Mouse (Mus musculus): ENCODE data around the gene Rab3b. TPM values are rescaled to one million over a fixed set of nuclear protein-coding genes. Genes with fewer than 3 reads are reported as not detected.
A peak's percentile ranks its signal among the peaks of the same experiment; 100 is the strongest.

Rab3b gene
- 33.7 and 34.6 TPM in 2 replicates for polyA plus RNA-seq (2016; fragmentation: Nextera tagmentation; extraction: Ambion mirVana)

GRCm38 (mm10) chr4:108878963-108879822 is at the start of gene Rab3b:
Rab3b (plus strand) TSS chr4:108879063.
- Histone ChIP-seq H3K36me3 (replicated peaks) (no peaks in the 10 kb centered on the region), H3K27me3 (peaks cover 10% of the 10 kb centered on the region), H3K4me3 (replicated peaks) (peak within 1 kb of the TSS; percentile 59), H3K27ac (0 out of 2 replicates have a peak within 1 kb of the TSS, but pooled peaks have one; percentile 5), H3K4me2 (peak within 1 kb of the TSS; percentile 96), H3K9ac (peak within 1 kb of the TSS; percentile 75), H3K4me1 (peaks cover 6% of the 10 kb centered on the region), H3K9me3 (no peaks in the 10 kb centered on the region)
- peak; percentile 95 for ATAC-seq (ENCODE audit: low FRiP score)
- WGBS: under 1% methylated on average over 46 of the region's 46 CpGs

GRCm38 (mm10) chr4:108830698-108831097 is 48.2 kb upstream of the Rab3b start:
- Histone ChIP-seq H3K27ac (no peak overlapping the region), H3K9ac (no peak overlapping the region), H3K27me3 (no peaks in the 10 kb centered on the region), H3K9me3 (no peaks in the 10 kb centered on the region), H3K36me3 (replicated peaks) (peaks cover 41% of the 10 kb centered on the region), H3K4me1 (peaks cover 23% of the 10 kb centered on the region), H3K4me2 (no peak overlapping the region), H3K4me3 (replicated peaks) (no peak overlapping the region)
- WGBS: 92% methylated on average over 1 of the region's 1 CpGs
- no peak for ATAC-seq (ENCODE audit: low FRiP score)

- Histone ChIP-seq H3K9ac (peak within 1 kb of the TSS; percentile 99), H3K4me2 (peak within 1 kb of the TSS; percentile 80), H3K36me3 (replicated peaks) (peaks cover 20% of the 10 kb centered on the region), H3K9me3 (no peaks in the 10 kb centered on the region), H3K4me3 (replicated peaks) (peak within 1 kb of the TSS; percentile 96), H3K4me1 (peaks cover 36% of the 10 kb centered on the region), H3K27me3 (no peaks in the 10 kb centered on the region), H3K27ac (peak within 1 kb of the TSS; percentile 99)
- WGBS: under 1% methylated on average over 66 of the region's 73 CpGs
- peak; percentile 96 for ATAC-seq (ENCODE audit: low FRiP score)
These were observed 45.7 kb upstream of the Rab3b start, which contains the start of gene Btf3l4 for GRCm38 (mm10) chr4:108832916-108833827. Btf3l4 (minus strand) TSS chr4:108833614.

GRCm38 (mm10) chr4:108833828-108834114 is 45.1 kb upstream of the Rab3b start:
- no peak for ATAC-seq (ENCODE audit: low FRiP score)
- Histone ChIP-seq H3K27ac (peak overlapping the region; percentile 99), H3K9me3 (no peaks in the 10 kb centered on the region), H3K9ac (peak overlapping the region; percentile 99), H3K4me3 (replicated peaks) (peak overlapping the region; percentile 96), H3K4me2 (peak overlapping the region; percentile 80), H3K4me1 (peaks cover 36% of the 10 kb centered on the region), H3K36me3 (replicated peaks) (peaks cover 14% of the 10 kb centered on the region), H3K27me3 (no peaks in the 10 kb centered on the region)
- WGBS: under 1% methylated on average over 6 of the region's 6 CpGs

DNA sequence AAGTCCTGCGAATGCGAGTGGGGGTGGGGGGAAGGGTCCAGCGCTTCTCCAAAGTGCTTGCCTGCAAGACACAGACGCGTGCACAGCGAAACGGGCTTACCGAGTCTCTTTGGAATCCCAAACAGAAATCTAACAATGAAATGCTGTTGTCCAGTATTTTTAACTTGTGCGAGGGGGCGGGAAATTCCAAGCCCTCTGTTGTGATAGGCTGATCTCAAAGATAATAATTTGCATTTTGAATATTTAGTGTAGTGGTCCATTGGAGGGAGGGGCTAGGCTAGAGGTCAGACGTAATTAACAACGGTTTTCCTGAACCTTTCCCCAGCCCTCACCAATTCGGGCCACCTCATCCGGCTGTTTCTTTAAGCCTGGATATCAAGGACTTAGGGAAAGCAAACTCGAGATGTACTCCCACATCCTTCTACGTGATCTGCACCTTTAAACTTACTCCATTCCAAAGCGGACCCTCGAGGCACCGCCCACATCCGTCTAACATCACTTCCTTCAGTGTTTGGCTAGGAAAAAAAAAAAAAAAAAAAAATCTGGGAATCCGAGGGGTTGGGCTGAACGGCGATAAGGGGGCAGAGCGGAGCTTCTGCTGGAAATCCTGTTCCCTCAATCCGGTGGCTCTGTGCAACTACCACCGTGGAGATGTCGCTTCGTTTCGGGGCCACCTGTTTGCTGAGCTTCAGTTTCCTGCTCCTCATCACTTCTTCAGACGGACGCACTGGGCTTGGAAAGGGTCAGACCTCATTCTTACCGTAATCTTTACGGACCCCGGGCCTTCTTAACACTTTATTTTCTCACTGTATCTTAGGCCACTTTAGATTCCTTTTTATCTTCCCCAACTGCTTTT is 44.5 kb upstream of the Rab3b start, which contains the start of gene Txndc12:
TSS of gene Txndc12 (plus strand) at position 487 of the 856 bp plus-strand sequence.
- WGBS: under 1% methylated on average over 34 of the region's 34 CpGs
- Histone ChIP-seq H3K9me3 (no peaks in the 10 kb centered on the region), H3K4me2 (peak within 1 kb of the TSS; percentile 80), H3K9ac (peak within 1 kb of the TSS; percentile 99), H3K4me3 (replicated peaks) (peak within 1 kb of the TSS; percentile 96), H3K36me3 (replicated peaks) (peaks cover 10% of the 10 kb centered on the region; the same call in 1 of the 2 replicates), H3K4me1 (peaks cover 36% of the 10 kb centered on the region), H3K27me3 (no peaks in the 10 kb centered on the region), H3K27ac (peak within 1 kb of the TSS; percentile 99)
- peak; percentile 79 for ATAC-seq (ENCODE audit: low FRiP score)

GRCm38 (mm10) chr4:108834971-108835311 is 43.9 kb upstream of the Rab3b start:
- ATAC-seq (ENCODE audit: low FRiP score): no peak

DNA sequence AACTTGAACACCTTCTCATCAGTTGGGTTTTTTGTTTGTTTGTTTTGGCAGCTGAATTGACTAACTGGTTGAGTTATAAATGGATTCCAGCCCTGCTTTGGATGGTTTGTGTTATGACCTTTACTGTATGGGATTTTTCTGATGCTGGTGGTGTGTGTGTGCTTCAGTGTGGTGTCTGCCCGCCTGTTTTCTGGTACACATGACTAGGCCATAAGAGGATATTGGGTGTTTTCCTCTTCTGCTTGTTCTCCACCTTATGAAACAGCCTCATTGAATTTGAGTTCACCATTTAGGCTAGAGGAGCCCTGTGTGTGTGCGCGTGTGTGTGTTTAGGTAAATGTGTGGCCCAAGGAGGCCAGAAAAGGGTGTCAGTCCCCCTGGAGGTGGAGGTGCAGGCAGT is 43.4 kb upstream of the Rab3b start:
- no peak for ATAC-seq (ENCODE audit: low FRiP score)
- WGBS: 65% methylated on average over 3 of the region's 3 CpGs

More at GRCm38 (mm10) chr4:108834971-108835311, 43.9 kb upstream of the Rab3b start:
- no peaks in the 10 kb centered on the region for H3K9me3 ChIP-seq
- peak overlapping the region; percentile 80 for H3K4me2 ChIP-seq
- H3K27me3 ChIP-seq: no peaks in the 10 kb centered on the region
- 1% methylated on average over 15 of the region's 15 CpGs for WGBS
- peak overlapping the region; percentile 99 for H3K27ac ChIP-seq
- peak overlapping the region; percentile 96 for H3K4me3 ChIP-seq (replicated peaks)
- H3K9ac ChIP-seq: peak overlapping the region; percentile 78
- H3K4me1 ChIP-seq: peaks cover 36% of the 10 kb centered on the region
- peaks cover 5% of the 10 kb centered on the region; the same call in 1 of the 2 replicates for H3K36me3 ChIP-seq (replicated peaks)

GRCm38 (mm10) chr4:108838031-108838430 is 40.8 kb upstream of the Rab3b start:
- H3K27me3 ChIP-seq: no peaks in the 10 kb centered on the region
- no peaks in the 10 kb centered on the region for H3K9me3 ChIP-seq
- no peak overlapping the region for H3K27ac ChIP-seq
- H3K9ac ChIP-seq: no peak overlapping the region
- H3K4me2 ChIP-seq: no peak overlapping the region
- H3K36me3 ChIP-seq (replicated peaks): no peaks in the 10 kb centered on the region
- 90% methylated on average over 4 of the region's 4 CpGs for WGBS
- no peak overlapping the region for H3K4me3 ChIP-seq (replicated peaks)
- peaks cover 22% of the 10 kb centered on the region for H3K4me1 ChIP-seq
- no peak for ATAC-seq (ENCODE audit: low FRiP score)

More for the DNA sequence above, 43.4 kb upstream of the Rab3b start:
- H3K36me3 ChIP-seq (replicated peaks): no peaks in the 10 kb centered on the region
- H3K9ac ChIP-seq: peak overlapping the region; percentile 78
- H3K4me2 ChIP-seq: peak overlapping the region; percentile 80
- no peaks in the 10 kb centered on the region for H3K9me3 ChIP-seq
- peak overlapping the region; percentile 96 for H3K4me3 ChIP-seq (replicated peaks)
- H3K27me3 ChIP-seq: no peaks in the 10 kb centered on the region
- H3K4me1 ChIP-seq: peaks cover 36% of the 10 kb centered on the region
- 0 out of 2 replicates have a peak overlapping the region, but pooled peaks have one; percentile 99 for H3K27ac ChIP-seq

- Histone ChIP-seq H3K4me2 (no peak overlapping the region), H3K9ac (no peak overlapping the region), H3K4me3 (replicated peaks) (no peak overlapping the region), H3K27me3 (no peaks in the 10 kb centered on the region), H3K4me1 (peaks cover 9% of the 10 kb centered on the region; the same call in 1 of the 2 replicates), H3K36me3 (replicated peaks) (no peaks in the 10 kb centered on the region), H3K27ac (no peak overlapping the region), H3K9me3 (no peaks in the 10 kb centered on the region)
- no peak for ATAC-seq (ENCODE audit: low FRiP score)
- 88% methylated on average over 7 of the region's 7 CpGs for WGBS
These were observed 36.8 kb upstream of the Rab3b start for GRCm38 (mm10) chr4:108841920-108842578.

- Histone ChIP-seq H3K4me2 (no peak overlapping the region), H3K4me3 (replicated peaks) (no peak overlapping the region), H3K9ac (no peak overlapping the region), H3K27ac (0 out of 2 replicates have a peak overlapping the region, but pooled peaks have one; percentile 31), H3K36me3 (replicated peaks) (no peaks in the 10 kb centered on the region), H3K27me3 (no peaks in the 10 kb centered on the region), H3K4me1 (peaks cover 12% of the 10 kb centered on the region), H3K9me3 (no peaks in the 10 kb centered on the region)
- no peak for ATAC-seq (ENCODE audit: low FRiP score)
These were observed 35.5 kb upstream of the Rab3b start for GRCm38 (mm10) chr4:108843336-108843735.

Measured in forebrain, embryonic 12.5 days (tissue).